Mouse (Mus musculus): ENCODE data around the gene Gm11127.

The Gm11127 gene

GRCm38 (mm10) chr17:36032351-36032875 is 25.8 kb downstream of the Gm11127 start, which contains the start of gene H2-T23:
Gene H2-T23, minus strand, starts transcription at chr17:36032855.
- in situ Hi-C loops (cut with MboI, MseI), result loop anchor here (5.0 kb wide), 2 partner anchors 35 to 80 kb away; no protein-coding TSS in a partner anchor

- in situ Hi-C loops (cut with MboI, MseI), result loop anchor here (5.0 kb wide), 2 partner anchors 34 to 81 kb away; no protein-coding TSS in a partner anchor
Observed at GRCm38 (mm10) chr17:36031583-36032331, 26.4 kb downstream of the Gm11127 start.

- in situ Hi-C loops (cut with MboI, MseI), result loop anchor here (5.0 kb wide), 2 partner anchors 34 to 81 kb away; no protein-coding TSS in a partner anchor
Observed at GRCm38 (mm10) chr17:36030703-36031582, 27.2 kb downstream of the Gm11127 start.

- in situ Hi-C loops (cut with MboI, MseI), result loop anchor here (5.0 kb wide), 2 partner anchors 33 to 82 kb away; no protein-coding TSS in a partner anchor
Observed at GRCm38 (mm10) chr17:36030046-36030702, 28.0 kb downstream of the Gm11127 start.

- in situ Hi-C loops (cut with MboI, MseI), result no loop called here
Observed at GRCm38 (mm10) chr17:36028879-36029619, 29.1 kb downstream of the Gm11127 start.

GRCm38 (mm10) chr17:36027663-36028062 is 30.5 kb downstream of the Gm11127 start:
- in situ Hi-C loops (cut with MboI, MseI), result no loop called here

- in situ Hi-C loops (cut with MboI, MseI), result no loop called here
Observed at GRCm38 (mm10) chr17:36025901-36026300, 32.3 kb downstream of the Gm11127 start.

- in situ Hi-C loops (cut with MboI, MseI), result no loop called here
Observed at GRCm38 (mm10) chr17:36025197-36025596, 33.0 kb downstream of the Gm11127 start.

GRCm38 (mm10) chr17:36023710-36024654 is 34.2 kb downstream of the Gm11127 start:
- in situ Hi-C loops (cut with MboI, MseI), result no loop called here

GRCm38 (mm10) chr17:36022922-36023321 is 35.2 kb downstream of the Gm11127 start:
- in situ Hi-C loops (cut with MboI, MseI), result no loop called here

- in situ Hi-C loops (cut with MboI, MseI), result no loop called here
Observed at GRCm38 (mm10) chr17:36022098-36022497, 36.1 kb downstream of the Gm11127 start.

GRCm38 (mm10) chr17:36021309-36021708 is 36.9 kb downstream of the Gm11127 start:
- in situ Hi-C loops (cut with MboI, MseI), result no loop called here

GRCm38 (mm10) chr17:36020191-36021073 is 37.7 kb downstream of the Gm11127 start, which contains the start of gene H2-T24:
Gene H2-T24, minus strand, starts transcription at chr17:36020560.
- in situ Hi-C loops (cut with MboI, MseI), result no loop called here

- in situ Hi-C loops (cut with MboI, MseI), result no loop called here
Observed at GRCm38 (mm10) chr17:36019519-36019918, 38.7 kb downstream of the Gm11127 start.

- in situ Hi-C loops (cut with MboI, MseI), result no loop called here
Observed at GRCm38 (mm10) chr17:36018979-36019378, 39.2 kb downstream of the Gm11127 start.

- in situ Hi-C loops (cut with MboI, MseI), result no loop called here
Observed at GRCm38 (mm10) chr17:36017046-36017445, 41.1 kb downstream of the Gm11127 start.

GRCm38 (mm10) chr17:36014977-36015376 is 43.2 kb downstream of the Gm11127 start:
- in situ Hi-C loops (cut with MboI, MseI), result no loop called here
